Mouse (Mus musculus): ENCODE measurements around the gene Cdv3.

DNA sequence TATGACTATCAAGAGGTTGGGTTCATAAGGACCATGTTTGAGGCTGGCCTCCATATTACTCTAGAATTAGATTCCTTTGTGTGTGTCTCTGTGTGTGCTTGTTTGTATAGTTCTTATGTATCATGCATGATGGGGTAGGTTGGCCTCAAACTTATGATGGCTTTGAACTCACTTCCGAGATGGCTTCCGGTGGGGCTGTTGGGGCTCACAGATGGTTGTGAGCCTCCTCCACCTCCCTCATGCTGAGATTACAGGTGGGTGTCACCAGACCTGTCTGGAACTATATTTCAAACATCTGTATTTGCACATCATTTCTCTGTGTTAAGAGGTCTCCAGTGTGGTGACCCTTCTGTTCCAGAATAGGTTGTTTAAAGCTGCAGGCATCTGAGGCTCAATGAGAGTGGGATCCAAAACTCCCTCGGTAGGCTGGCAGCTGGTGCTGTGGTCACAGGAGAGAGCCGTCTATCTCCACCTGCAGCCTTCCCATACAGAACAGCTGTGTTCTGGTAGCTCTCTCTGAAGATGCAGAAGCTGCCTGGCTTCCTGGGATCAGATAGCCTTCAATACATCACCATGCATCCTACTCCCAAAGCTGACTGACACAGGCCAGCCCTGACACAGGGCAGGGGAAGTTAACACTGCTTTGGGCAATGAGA is 18.6 kb upstream of the Cdv3 start:
- TF ChIP-seq POLR2A (IDR thresholded peaks at IDR 0.05; ENCODE audit: borderline replicate concordance, insufficient read depth, low read length) (no peak), CTCF (IDR thresholded peaks at IDR 0.05; ENCODE audit: borderline replicate concordance, insufficient read depth, low read depth, low read length) (no peak)

Data from cerebellum, adult 2 months (tissue).